Mouse (Mus musculus): Measurements from ENCODE around the gene Nlgn3.

GRCm38 (mm10) chrX:101351188-101351587, 52.2 kb downstream of the Nlgn3 start:
- TF ChIP-seq CTCF (IDR thresholded peaks at IDR 0.05; ENCODE audit: control insufficient read depth, insufficient read depth, low read length) (no peak), POLR2A (IDR thresholded peaks at IDR 0.05; ENCODE audit: borderline replicate concordance, control insufficient read depth, low read depth, low read length) (no peak)

All from bone marrow, adult 2 months (tissue).